Mouse (Mus musculus) liver, embryonic 18 days (tissue): ENCODE data around the gene Nhsl1. TPM values are rescaled to one million over a fixed set of nuclear protein-coding genes. Genes with fewer than 3 reads are reported as not detected.

Experiments used
- polyA plus RNA-seq: library from polyadenylated mRNA; depleted of rRNA; stranded (reverse); fragments of >200 nt; gene quantifications from 2 replicates; pipeline ENCODE4 v1.2.3, GENCODE M21; 2012; rRNA removed

Nhsl1 gene
- polyA plus RNA-seq: 1.0 and 1.2 TPM in 2 replicates

DNA sequence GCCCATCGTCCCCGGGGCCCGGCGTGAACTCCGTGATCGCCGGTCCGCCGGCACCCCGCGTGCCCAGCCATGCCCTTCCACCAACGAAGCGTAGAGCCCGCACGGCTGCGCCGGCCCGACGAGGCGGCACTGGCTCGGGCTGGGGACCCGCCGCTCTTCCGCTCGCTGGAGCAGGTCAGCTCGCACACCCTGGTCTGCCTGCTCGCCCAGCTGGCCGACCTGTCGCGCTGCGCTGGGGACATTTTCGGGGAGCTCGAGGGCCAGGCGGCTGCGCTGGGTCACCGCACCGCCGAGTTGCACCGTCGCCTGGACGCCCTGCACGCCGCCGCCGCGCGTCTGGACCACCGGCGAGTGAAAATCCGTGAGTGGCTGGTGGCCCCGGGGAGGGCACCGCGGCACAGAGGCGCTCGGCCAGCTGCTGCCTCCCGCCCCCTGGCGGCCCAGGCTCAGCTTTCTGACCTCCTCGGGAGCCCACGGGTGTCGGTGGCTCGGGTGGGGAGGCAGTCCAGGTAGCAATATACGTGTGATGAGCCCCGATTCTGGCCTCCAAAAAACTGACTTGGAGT lies at the start of gene Nhsl1:
TSS of gene Nhsl1 (plus strand) at position 70 of the 566 bp plus-strand sequence.

DNA sequence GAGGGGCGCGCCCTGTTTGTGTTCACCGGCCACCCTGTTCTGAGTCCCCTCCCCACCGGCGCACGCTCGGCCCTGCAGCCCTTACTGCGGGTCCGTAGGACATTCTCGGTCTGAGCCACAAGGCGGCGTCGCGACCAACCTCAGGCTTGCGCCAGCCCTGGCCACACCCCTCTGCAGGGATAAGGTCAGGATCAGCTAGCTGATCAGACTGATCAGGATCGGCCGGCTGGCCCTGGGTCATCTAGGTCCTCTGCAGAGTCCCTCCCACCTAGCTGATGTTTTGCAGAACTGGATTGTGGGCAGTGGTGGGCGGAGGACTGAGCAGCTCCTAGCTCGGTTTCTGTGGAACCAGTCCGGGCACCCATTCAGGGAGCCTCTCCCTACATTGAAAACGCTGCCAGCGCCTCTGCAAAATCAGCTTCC lies 227.0 kb downstream of the Nhsl1 start, which contains the start of gene Hebp2:
TSS of gene Hebp2 (minus strand) at position 264 of the 423 bp plus-strand sequence.

Other genes starting within 250 kb of the Nhsl1 start
- 0.06 and 0.08 TPM in 2 replicates for gene Ect2l, start 108.1 kb upstream of the Nhsl1 start, polyA plus RNA-seq
- gene Ccdc28a, start 84.0 kb upstream of the Nhsl1 start, polyA plus RNA-seq: 14.8 and 16.3 TPM in 2 replicates
- 0.71 and 1.0 TPM in 2 replicates for gene Hebp2, start 227.1 kb downstream of the Nhsl1 start, polyA plus RNA-seq